Mouse (Mus musculus) lung, adult 18-20 months (tissue): ENCODE measurements around the gene Ogdhl.
"Not testable (repeated sequence)": the region's sequence is repeated elsewhere in the genome, so short reads cannot be mapped to it uniquely, and the experiment has no call there.

ENCODE experiments used
- DNase-seq, 2 experiments: peaks; one replicate each; pipeline ENCODE4 v3.0.0; 2022; ENCODE audit warnings: mixed read lengths in 2 of 2

Gene Ogdhl

GRCm38 (mm10) chr14:32321732-32322685, at the start of gene Ogdhl:
Gene Ogdhl, plus strand, starts transcription at chr14:32322019.
- DNase-seq: peak; percentile 26 to 46

DNA sequence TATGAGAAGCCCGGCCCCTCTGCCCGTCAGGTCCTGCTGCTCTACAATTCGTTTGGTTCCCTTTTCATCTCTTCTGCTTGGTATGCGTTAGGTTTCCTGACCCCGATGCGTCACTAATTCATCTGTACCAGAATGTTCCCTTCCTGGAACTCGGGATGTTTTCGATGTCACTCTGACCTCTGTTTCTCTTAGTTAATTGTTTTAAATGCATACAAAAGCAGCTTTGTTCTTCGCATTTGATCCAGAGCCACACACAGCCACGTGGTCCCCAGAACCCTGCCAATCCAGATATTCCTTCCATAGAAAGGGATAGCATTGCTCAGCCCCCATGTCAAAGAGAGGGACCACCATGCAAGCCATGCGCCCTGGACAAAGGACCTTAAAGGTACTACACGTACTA, 20.2 kb upstream of the Ogdhl start:
- no peak for DNase-seq

GRCm38 (mm10) chr14:32302423-32302822, 19.4 kb upstream of the Ogdhl start:
- DNase-seq: no peak

DNA sequence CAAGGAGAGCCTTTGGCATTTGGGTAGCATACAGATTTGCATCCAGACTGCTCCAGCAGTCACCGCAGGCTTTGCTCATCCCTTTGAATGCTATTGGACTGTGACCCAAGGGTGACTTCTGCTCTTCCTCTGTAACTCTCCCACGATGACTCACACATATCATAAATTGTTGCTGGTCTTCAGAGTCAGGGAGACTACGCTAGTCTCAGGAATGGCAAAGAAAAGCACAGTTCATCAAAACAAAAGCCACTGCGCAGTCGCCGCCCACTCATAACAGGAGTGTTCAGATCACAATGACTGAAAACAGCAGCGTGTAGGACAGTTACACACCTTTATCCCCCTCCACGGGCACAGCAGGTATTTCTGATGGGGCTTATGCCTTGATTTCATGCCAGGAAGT, 16.9 kb upstream of the Ogdhl start:
- DNase-seq: no peak

DNA sequence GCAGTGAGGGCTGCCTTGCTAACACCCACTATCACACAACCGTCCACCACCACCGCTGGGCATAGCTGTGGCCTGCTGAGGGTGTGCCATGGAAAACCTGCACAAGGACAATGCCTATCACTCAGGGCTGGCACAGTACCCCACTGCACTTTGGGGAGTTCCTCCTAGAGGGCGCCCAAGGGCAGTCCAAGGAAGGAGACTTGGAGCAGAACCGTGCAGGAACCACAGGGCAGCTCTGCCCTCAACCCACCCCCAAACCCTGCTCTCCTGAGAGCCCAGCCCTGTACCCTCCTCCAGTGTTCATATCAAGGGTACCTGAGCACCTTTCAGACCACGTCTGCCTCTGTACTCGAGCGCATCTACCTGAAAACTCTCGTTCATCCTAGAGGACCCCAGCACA, 11.9 kb upstream of the Ogdhl start:
- peak; percentile 9 to 28 for DNase-seq

- DNase-seq: no peak
Measured at GRCm38 (mm10) chr14:32311381-32312035, 10.3 kb upstream of the Ogdhl start.

DNA sequence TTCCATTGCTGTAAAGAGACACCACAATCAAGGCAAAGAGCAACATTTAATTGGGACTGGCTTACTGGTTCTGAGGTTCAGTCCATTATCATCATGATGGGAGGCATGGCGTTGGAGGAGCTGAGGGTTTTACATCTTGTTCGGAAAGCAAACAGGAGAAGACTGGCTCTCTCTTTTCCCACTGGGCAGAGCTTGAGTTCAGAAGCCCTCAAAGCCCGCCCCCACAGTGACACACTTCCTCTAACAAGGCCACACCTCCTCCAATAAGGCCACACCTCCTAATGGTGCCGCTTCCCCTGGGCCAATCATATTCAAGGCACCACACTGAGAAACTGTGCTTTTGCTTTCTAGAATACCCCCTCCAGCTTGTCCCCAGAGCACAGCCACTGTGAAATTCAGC, 4.0 kb upstream of the Ogdhl start:
- no peak for DNase-seq

DNA sequence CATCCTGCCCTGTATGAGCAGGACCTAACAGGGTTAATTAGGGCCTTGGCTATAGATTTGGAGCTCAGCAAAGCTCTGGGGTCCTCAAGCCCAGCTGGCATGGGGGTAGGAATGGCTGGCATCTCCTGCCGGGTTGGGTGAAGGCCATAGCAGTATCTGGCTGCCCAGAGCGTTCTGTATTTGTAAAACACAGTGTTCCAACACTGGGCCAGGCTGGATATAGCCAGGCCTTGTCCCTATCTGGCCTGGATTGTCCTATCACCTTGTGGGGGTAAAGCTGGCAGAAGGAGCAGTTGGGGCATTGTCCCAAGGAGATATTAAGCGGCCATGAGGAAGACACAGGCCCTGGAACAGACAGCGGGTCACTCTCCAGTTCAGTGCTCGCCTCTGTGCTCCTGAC, 1.4 kb downstream of the Ogdhl start:
- DNase-seq: no peak

- no peak for DNase-seq
Measured at GRCm38 (mm10) chr14:32327366-32327765, 5.5 kb downstream of the Ogdhl start.

GRCm38 (mm10) chr14:32332515-32333445, 11.0 kb downstream of the Ogdhl start:
- no peak for DNase-seq

DNA sequence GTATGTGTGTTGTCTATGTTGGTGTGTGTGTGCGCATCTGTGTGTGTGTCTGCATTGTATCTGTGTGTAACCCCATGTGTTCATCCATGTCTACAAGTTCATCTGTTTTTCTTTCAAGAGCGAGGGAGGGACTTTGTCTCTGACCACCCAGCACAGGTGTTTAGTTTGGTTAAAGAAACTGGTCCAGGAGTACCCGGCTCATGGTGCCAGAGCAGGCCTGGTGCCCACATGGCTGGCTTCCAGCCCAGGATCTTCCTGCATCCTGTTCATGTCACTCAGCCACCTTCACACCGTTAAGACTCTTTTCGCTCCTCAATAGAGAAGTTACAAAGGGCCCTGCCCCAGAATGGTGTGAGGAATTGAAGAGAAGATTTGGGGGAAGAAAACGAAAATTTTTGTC, 14.2 kb downstream of the Ogdhl start:
- DNase-seq: no peak

GRCm38 (mm10) chr14:32336547-32336946, 14.7 kb downstream of the Ogdhl start:
- DNase-seq: no peak

DNA sequence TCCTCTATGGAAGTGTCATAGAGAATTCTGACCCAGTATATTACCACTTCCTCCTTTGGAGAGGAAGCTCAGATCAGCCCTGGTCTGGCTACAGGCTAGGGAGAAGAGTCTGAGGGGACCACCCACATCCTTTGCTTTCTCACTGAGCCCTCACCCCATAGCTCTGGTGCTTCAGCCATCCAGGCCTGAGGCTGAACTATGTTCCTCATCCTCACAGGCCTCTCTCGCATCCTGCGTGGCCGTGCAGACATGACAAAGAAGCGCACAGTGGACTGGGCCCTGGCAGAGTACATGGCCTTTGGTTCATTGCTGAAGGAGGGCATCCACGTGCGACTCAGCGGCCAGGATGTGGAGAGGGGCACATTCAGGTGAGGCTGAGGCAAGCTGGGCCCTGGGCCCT, 20.0 kb downstream of the Ogdhl start:
- no peak for DNase-seq

DNA sequence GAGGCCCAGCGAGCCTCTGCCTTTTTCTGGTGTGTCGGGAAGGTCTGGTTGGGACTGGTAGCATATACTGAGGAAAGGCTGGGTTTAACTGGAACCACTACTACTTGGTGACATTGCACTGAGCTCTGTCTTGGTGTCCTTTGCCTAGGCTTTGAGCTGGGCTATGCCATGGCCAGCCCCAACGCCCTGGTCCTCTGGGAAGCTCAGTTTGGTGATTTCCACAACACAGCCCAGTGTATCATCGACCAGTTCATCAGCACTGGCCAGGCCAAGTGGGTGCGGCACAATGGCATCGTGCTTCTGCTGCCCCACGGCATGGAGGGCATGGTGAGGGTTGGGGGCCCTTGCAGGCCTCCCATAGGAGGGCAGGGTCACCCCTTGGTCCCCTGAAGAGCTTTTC, 22.4 kb downstream of the Ogdhl start:
- DNase-seq: no peak

DNA sequence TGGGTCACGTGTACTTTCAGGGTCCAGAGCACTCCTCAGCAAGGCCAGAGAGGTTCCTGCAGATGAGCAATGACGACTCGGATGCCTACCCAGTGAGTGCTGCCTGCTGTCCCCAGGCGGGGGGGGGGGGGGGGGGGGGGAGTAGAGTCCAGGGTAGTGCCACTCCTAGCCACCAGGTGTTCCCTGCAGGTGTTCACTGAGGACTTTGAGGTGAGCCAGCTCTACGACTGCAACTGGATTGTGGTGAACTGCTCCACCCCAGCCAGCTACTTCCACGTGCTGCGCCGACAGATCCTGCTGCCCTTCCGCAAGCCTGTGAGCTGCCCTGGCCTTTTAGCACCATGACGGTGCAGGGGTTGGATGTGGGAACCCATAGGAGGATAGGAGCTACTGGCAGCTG, 22.9 kb downstream of the Ogdhl start:
- no peak for DNase-seq

GRCm38 (mm10) chr14:32347307-32347706, 25.5 kb downstream of the Ogdhl start:
- no peak for DNase-seq

GRCm38 (mm10) chr14:32351181-32351920, 29.5 kb downstream of the Ogdhl start:
- not testable (repeated sequence) for DNase-seq

DNA sequence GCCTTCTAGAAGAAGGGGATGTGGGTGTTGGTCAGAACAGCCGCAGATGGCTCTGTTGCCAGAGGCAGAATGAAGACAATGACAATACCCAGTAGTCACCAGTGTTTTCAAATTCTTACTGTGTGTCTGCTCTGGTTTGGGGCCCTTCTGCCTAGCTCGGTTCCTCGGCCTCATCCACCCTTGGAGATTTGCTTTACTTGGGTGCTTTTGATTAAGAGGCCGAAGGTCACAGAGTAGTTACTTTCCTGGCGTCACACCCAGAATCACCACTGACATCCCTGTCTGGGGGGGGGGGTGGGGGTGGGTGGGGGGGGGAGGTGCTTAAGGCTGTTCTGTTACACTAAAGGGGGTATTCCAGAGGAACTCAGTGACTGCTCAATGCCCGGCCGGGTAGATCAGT, 42.5 kb downstream of the Ogdhl start:
- no peak for DNase-seq

DNA sequence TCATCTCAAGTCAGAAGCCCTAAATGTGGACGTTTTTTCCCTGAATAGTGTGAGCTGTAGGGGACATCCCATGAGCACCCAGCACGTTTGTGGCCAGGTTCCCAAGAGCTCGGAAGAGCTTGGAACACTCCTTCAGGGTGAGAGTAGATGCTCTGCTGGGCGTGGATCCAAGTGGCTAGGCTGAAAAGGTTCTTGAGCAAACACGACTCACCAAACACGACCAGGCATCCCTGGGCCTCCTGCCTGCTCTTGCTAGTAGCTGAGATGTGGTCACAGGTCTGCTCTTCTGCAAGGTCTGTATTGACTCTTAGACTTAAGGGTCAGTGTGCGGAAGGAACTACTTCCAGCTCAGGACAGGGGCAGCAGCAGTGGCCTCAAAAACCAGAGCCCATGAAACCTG, 47.9 kb downstream of the Ogdhl start:
- DNase-seq: no peak

DNA sequence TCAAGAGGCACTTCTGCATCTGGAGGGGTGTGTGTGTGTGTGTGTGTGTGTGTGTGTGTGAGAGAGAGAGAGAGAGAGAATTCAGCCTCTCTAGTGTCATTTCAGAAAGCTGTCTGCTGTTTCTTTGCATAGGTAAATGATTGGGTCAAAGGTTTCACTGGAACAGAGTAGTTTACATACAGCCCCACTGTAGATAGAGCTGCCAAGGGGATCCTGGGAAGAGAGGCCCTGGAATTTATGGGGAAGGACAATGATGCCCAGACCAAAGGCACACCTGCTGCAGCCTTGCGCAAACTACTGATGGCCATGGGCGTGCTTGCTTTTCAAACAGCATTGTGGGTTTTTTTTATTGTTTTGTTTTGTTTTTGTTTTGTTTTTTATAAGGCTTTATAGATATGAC, 50.7 kb downstream of the Ogdhl start:
- DNase-seq: no peak

- no peak for DNase-seq
Measured at GRCm38 (mm10) chr14:32379395-32380098, 57.7 kb downstream of the Ogdhl start.

GRCm38 (mm10) chr14:32380099-32380480, 58.3 kb downstream of the Ogdhl start:
- DNase-seq: peak in 1 of 2 experiments; percentile 7
